Mouse (Mus musculus) brain, embryonic 14.5 days (tissue): ENCODE data around the gene Ccdc91.

Experiments used
- CTCF ChIP-seq: fragments of 200-500 bp; IDR thresholded peaks from 2 replicates; pipeline ENCODE4 v1.5.1; 2012; ENCODE audit warnings: inconsistent platforms, mild to moderate bottlenecking, moderate library complexity, borderline replicate concordance; ENCODE audit not compliant: insufficient read depth, insufficient read length; ENCODE audit errors: extremely low read depth
- POLR2A ChIP-seq: fragments of 200-500 bp; IDR thresholded peaks from 2 replicates; pipeline ENCODE4 v1.6.1; 2012; ENCODE audit warnings: mild to moderate bottlenecking, inconsistent platforms, borderline replicate concordance; ENCODE audit not compliant: poor library complexity, insufficient read depth, insufficient read length, severe bottlenecking; ENCODE audit errors: extremely low read depth

GRCm38 (mm10) chr6:147481141-147481540 is 5.5 kb downstream of the Ccdc91 start:
- TF ChIP-seq CTCF (no peak), POLR2A (no peak)
